Mouse (Mus musculus) ZHBTc4 (cell line): Measurements from ENCODE around the gene Appl1.

Experiments
- DNase-seq: peaks from one replicate; pipeline ENCODE4 v3.0.0-alpha.2; 2011; ENCODE audit warnings: low read depth, low spot score

Gene Appl1

DNA sequence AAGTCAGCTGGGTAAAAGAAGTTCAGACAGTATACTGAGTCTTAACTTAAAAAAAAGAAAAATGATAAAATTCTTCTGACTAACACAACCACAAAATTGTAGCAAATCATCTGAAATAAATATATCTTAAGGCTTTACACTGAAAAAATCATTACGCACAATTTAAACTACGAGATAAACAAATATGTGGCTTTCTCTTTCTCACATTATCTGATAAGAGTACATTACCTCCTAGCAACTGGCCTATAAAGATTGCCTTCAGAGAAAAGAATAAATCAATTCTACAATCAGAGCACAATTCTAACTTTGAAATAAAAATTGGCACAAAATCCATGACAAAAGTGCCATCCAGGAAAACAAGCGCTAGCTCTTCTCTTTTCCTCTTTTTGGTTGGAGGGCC, 1.9 kb downstream of the Appl1 start:
- no peak for DNase-seq

DNA sequence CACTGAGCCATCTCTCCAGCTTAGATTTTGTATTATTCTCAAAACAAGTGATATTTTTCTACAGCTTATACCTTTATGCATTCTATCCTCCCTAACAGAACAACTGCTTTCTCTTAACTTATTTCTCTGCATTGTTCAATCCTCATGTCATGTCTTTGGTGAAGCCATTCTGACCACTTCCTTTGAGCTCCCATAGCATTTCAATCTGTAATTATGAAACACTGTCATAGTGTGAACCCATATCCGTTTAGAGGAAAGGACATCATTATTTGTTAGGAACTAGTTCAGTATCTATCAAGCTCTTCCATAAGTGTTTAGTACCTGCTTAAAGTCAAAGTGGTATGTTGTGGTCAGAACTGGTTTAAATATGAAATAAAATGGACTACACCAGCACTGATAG, 10.5 kb downstream of the Appl1 start:
- no peak for DNase-seq

DNA sequence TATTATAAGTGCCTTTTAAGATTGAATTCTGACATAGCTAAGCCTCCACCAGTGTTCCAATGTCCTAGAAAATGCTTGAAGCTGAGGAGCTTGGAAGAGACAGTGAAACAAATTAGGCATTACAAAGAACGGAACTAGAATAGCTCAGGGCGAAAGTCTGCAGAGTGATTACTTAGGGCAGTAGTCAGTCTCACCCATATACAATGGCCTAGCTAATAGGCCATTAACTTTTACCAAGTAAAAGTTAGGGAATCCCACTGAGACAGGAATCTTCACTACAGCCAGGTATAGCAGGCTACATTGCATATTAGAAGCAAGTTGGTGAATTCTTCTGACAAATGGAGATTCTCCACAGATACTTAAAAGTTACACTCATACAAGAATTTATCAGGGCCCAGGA, 14.9 kb downstream of the Appl1 start:
- DNase-seq, result peak; percentile 73

DNA sequence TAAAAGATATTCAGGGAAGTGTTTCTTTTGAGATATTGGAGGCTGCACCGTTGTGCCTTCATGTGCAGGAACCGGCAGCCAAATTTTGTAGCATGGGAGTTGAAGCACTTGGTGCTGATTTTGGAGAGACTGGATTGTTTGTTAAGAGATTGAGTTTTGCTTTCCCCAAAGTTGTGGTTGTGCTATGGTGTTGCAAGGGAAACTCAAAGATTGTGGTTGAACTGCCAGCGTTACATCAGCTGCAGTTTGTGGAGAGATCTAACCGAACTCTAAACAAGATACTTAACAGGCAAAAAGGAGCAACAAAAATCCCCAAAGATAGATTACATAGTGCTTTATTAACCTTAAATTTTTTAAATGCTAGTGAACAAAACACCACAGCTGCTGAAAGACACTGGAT, 35.5 kb downstream of the Appl1 start:
- no peak for DNase-seq

DNA sequence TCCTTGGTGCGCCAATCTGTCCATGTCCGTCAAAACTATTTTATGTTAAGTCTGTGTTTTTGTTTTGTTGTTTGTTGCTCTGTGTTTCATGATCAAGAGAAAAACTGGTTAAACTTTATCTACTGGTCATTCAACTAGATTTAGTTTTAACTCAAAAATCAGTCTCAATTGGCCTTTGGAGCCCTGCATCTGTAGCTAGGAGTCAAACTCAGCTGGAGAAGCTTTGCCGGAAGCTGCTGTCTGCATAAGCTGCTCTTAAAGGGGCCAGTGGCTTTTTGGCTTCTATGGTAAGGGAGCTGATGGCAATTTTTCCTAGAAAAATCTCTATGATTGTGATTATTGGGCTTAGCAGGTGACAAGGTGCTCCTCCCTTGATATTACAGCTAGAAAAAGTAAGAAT, 36.1 kb downstream of the Appl1 start:
- DNase-seq, result no peak

DNA sequence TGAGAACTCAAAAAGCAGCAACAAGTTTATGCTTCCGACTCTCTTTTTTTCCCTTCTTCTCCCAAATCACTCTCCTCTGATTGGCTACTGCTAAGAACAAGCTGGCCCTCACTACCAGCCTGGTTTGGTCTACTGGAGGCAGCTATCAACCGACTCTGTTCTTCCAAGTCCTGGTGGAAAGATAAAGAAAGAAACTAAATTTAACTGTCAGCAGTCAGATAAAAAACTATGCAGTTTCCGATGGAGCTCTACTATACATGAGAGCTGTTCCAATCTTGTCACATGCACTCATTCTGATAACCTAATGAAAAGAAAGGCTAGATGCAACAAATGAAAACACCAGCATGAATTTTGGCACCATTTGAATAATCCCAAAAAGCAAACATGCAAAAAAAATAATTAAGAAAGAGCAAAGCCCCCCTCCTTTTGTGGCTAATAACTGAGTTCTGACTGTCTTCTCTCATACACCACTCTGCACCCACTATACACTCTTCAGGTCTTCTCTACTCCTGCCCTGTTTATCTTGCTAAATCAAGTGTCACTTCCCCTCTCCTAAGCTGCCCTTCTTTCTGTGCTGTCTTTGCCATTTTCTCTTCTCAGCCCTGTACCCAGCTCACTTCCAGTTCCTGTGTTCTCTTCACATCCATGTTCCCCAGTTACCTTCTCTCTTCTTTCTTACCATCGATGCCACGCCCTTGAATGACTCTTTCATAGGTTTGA, 47.2 kb downstream of the Appl1 start:
- no peak for DNase-seq

DNA sequence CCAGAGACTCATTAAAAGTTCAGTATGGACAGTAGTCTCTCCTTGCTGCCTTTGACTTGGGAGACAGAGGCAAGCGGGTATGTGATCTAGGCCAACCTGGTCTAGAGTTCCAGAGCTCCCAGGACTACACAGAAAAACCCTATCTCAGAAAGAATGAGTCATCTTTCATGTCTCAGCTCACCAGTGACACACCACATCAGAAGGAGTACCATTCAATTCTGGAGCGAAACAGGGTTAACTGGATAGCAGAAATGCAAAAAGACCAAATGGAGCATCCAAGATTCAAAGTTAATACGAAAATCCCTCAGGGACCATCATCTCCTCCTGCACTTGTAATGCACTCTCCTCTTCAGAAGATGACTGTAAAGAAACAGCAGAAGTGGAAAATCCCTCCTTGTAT, 51.7 kb downstream of the Appl1 start:
- DNase-seq, result no peak

DNA sequence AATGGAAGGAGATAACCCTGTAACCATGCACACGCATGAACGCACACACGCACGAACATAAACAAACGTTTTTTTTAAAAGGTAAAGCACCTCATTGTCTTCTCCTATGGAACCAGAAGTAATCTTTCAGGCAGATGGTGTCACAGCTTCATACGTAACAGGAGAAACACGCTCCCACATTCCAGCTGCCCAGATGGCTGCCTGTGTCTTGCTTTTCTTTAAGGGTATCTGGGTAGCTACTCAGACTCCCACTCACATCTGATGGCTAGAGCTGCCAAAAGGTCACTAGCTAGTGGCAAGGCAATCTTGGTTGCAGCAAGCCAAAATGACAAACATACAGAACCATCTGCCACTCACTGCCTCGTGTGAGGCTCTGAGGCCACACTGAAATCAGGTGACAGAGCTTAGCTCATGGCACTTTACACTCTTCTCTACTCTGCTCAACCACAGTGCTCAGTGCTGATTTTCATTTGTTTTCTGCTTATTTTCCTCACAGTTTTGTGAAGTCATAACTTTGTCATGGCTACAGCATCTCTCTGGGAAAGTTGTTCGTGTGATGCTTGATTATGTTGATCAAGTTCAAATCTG, 57.3 kb downstream of the Appl1 start:
- no peak for DNase-seq

DNA sequence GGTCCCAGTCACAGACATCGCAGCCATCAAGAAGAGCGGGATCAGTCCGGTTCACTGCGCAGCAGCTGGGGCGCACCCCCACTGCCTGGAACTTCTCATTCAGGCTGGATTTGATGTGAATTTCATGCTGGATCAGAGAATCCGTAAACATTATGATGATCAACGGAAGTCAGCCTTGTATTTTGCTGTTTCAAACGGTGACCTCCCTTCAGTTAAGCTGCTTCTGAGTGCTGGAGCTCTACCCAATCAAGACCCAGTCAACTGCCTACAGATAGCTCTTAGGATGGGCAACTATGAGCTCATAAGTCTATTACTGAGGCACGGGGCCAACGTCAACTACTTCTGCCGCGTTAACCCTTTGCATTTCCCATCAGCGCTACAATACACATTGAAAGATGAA, 59.2 kb downstream of the Appl1 start:
- peak; percentile 16 for DNase-seq

DNA sequence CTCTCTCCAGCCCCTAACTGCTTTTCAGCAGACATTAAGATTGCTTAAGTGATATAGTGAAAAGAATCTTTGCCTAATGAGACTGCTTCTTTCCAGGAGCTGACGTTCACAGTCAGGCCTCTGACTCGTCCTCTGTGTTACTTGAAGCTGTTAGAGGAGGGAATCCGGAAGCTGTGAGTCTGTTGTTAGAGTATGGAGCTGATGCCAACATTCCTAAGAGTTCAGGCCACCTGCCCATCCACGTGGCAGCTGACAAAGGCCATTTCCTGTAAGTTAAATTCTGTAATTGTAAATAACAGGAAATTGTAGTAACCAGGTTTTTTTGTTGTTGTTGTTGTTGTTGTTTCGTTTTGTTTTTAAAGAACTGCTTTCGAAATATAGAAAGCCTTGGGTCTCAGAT, 59.8 kb downstream of the Appl1 start:
- peak; percentile 54 for DNase-seq

DNA sequence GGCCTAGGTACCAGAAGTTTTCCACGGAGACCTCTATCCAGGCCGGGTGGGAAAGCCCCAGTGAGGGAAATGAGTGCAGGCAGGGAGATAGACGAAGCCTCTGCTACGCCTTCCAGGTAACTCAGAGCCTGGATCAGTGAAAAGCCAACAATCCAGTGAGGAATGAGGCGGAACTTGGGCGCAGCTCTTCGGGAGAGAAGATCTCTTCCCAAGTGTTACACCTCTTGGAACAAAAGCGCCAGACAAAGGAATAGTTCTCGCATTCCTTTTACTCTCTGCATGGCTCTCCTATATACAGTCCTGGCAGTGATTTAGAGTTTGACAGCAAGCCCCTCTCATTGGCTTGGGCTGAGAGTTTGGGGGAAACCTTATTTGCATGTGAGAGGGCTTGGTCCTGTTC, 60.6 kb downstream of the Appl1 start:
- DNase-seq, result peak; percentile 87

DNA sequence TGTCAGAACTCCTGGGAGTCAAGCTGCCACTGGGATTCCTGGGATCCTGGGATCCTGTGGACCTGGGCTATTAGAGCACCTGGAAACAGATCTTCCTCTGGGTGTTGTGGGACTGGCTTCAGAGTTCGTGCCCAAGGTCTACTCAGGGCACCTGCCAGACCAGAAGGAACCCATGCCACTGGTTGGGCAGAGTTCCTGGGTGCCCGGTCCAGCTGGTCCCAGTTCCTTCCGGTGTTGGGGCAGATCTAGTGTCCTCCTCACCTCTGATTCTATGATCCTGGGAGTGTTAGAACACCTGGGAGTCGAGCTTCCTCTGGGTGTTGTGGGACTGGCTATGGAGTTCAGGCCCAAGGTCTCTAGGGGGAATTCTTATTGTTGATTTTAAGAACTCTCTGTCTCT, 63.6 kb downstream of the Appl1 start:
- DNase-seq, result no peak

DNA sequence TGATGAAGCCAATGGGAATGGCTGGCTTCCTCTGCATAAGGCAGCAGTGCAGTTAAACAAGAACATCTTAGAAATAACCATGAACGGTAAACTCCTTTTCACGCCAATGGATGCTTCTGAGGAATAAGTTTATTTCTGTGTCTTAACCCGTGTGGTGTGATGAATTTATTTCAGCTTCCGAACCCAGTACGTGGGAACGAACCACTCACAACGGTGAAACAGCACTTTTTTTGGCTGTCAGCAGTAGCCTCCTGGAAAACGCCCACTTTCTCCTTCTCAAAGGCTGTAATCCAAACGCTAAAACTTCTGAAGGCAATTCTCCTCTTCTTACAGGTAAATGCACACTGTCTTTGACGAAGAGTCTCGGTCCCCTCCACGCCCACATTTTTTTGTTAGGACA, 70.1 kb downstream of the Appl1 start:
- peak; percentile 24 for DNase-seq

DNA sequence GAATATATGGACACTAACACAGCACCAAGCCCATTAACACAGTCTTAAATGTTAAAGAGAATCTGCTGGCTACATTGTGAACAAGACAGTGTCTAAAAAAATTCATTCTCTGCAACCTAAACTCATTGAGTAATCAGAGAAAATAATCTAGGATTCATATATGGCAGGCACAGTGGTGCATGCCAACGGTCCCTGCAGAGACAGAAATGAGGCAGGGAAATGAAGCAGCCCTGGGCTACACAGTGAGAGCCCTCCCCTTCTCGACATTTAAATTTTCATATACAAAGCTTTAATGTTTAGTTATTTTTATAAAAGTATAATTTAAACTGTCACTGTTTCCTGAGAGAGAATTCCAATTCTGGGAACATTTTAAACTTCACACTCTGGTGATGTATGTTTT, 71.5 kb downstream of the Appl1 start:
- no peak for DNase-seq

DNA sequence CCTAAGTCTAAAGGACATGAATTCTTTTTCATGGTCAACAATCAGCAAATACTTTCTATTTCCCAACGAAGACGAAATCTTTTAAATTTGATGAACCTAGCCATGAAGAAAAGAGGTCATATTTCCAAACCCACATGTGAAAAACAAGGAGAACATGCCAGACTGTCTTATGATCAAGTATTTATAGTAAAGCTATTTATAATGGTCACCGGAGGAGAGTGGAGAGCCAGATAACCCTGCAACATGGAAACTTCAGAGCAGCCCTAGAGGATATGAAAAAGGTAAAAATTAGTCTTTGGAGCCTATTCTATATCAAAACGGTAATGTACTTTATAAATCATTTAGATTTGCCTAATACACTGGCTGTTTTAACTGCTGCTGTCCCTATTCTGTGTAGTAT, 76.6 kb downstream of the Appl1 start, which contains the start of gene Asb14:
Asb14 (plus strand) TSS at position 166 of the 400 bp plus-strand sequence.
- no peak for DNase-seq

DNA sequence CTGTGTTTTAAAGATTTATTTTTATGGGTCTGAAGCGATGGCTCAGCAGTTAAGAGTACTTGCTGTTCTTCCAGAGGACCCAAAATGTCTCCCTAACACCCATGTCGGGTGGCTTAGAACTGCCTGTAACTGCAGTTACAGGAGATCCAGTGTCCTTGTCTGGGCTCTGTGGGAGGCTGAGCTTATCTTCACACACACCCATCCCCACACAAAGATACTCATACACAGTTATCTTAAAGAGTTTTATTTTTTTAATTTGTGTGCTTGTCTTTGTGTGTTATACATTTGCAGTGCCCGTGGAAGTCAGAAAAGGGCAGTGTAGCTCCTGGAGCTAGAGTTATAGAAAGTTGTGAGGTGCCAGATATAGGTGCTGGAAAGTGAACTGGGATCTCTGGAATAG, 80.3 kb downstream of the Appl1 start:
- DNase-seq, result no peak

DNA sequence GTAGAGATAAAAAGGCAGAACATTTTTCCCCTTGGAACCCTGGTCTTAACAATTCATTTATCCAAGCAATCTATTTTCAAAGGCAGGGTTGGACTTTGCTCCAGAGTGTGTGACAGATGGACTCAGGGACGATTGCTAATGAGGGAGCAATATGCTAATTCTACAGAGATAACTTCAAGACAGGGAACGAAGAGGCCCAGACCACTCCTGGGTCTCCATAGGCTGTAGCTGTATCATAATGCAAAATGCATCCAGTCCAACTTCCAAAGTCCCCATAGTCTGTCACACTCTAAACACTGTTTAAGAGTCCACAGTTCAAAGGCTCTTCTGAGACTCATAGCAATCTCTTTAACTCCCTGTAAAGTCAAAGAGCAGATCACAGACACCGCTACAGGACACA, 83.8 kb downstream of the Appl1 start:
- DNase-seq, result no peak

DNA sequence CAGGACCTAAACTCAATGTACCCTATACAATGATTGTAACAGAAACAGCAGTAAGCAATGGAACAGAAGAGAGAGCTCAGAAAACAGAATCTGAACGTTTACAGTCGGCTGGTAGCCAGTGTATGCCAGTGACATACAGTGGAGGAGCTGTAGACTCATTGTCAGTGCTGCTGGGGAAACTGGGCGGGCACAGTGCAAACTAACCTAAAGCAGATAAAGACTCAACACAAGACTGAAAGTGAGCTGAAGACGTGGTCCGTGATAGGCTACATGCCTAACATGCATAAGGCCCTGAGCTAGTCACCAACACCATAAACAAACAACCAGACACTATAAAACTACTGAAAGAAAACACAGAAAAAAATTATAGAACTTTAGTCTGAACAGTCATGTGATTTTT, 89.3 kb downstream of the Appl1 start:
- no peak for DNase-seq

DNA sequence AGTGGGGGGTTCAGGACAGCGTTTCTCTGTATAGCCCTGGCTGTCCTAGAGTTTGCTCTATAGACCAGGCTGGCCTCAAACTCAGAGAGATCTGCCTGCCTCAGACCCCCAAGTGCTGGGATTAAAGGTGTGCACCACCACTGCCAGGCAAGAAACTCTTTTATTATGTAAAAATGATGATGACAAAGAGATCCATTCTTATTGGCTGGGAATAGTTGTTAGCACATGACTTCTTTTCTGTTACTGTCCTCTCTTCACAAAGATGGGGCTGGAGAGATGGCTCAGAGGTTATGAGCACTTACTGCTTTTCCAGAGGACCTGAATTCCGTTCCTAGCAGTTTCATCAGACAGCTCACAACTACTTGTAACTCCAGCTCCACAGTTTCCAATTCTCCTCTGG, 91.1 kb downstream of the Appl1 start:
- peak; percentile 61 for DNase-seq

DNA sequence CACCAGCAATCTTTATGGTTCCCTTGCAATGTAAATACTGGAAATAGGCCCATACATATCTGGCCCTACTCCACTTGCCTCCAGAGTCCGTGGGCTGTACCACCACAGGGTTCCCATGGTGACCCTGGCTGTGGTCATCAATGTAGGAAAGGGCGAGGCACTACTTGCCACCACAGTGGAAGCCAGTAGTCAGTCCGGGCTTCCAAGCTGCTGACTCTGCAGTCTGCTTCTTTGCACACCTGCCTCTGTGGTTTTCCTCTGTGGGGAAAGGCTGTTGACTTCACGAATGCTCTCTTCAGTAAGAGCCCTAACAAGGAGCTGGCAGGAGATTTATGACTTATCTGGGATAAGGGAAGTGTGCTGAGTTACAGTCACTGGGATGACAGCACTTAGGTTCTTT, 92.3 kb downstream of the Appl1 start:
- no peak for DNase-seq
